Mouse (Mus musculus) heart, embryonic 12.5 days (tissue): ENCODE data around the gene Slc35f6. TPM values are rescaled to one million over a fixed set of nuclear protein-coding genes. Genes with fewer than 3 reads are reported as not detected.

ENCODE experiments used
- ATAC-seq: fragments of 200-750 bp; cut with Nextera tagmentation; 2 replicates; pipeline ENCODE4 v1.8.0; 2017; ENCODE audit warnings: moderate TSS enrichment, moderate library complexity; ENCODE audit not compliant: insufficient number of reproducible peaks, low FRiP score
- H3K27ac ChIP-seq: fragments of 300-500 bp; sonication (generic); 2 replicates; pipeline ENCODE4 v1.5.1; 2016; ENCODE audit warnings: mild to moderate bottlenecking, moderate library complexity; ENCODE audit not compliant: poor library complexity, severe bottlenecking
- H3K27me3 ChIP-seq: fragments of 300-500 bp; sonication (generic); replicated peaks from 2 replicates; pipeline ENCODE4 v1.6.1; 2016; ENCODE audit warnings: mild to moderate bottlenecking, moderate library complexity
- H3K36me3 ChIP-seq: fragments of 300-500 bp; sonication (generic); 2 replicates; pipeline ENCODE4 v1.6.1; 2016; ENCODE audit warnings: mild to moderate bottlenecking, moderate library complexity
- H3K4me1 ChIP-seq: fragments of 300-500 bp; sonication (generic); replicated peaks from 2 replicates; pipeline ENCODE4 v1.6.1; 2016; ENCODE audit warnings: mild to moderate bottlenecking
- H3K4me2 ChIP-seq: fragments of 300-500 bp; sonication (generic); 2 replicates; pipeline ENCODE4 v1.6.1; 2016; ENCODE audit warnings: mild to moderate bottlenecking, moderate library complexity
- H3K4me3 ChIP-seq: fragments of 300-500 bp; sonication (generic); 2 replicates; pipeline ENCODE4 v1.5.1; 2016; ENCODE audit warnings: mild to moderate bottlenecking
- H3K9ac ChIP-seq: fragments of 300-500 bp; sonication (generic); 2 replicates; pipeline ENCODE4 v1.6.1; 2016; ENCODE audit warnings: mild to moderate bottlenecking, moderate library complexity
- H3K9me3 ChIP-seq: fragments of 300-500 bp; sonication (generic); replicated peaks from 2 replicates; pipeline ENCODE4 v1.6.1; 2016; ENCODE audit warnings: mild to moderate bottlenecking, moderate library complexity
- WGBS: fragments of 180-500 bp; shearing (Covaris S2); methylation state at CpG from one replicate; pipeline ENCODE4 v1.1.7; 2016; 5-methylcytosine and 5-hydroxymethylcytosine counted together
- polyA plus RNA-seq: library from polyadenylated mRNA; unstranded; fragments of >200 nt; fragmentation: Nextera tagmentation; extraction: Ambion mirVana; gene quantifications from 2 replicates; pipeline ENCODE4 v1.2.1, GENCODE M21; 2016

The Slc35f6 gene
- polyA plus RNA-seq, 1 experiment from 2014 or later = 21.4 TPM

DNA sequence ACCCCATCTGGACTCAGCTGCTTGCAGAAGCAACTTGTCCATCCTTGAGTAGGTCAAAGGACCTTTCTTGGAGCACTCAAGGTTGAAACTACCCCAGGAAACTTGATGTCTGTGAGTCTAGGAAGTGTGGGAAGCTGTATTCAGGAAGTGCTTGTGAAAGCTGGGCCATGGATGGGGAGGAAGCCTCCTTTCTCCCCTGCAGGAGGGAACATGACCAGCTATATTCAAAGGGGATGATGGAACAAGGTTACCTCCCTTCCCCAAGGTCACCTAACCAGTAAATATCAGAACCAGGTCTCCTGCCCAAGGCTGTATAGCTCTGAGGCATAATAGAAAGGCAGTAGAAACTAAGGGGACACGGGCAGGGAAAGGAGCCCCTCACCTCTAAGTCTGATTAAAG is 15.6 kb upstream of the Slc35f6 start:
- WGBS = 57% methylated on average over 1 of the region's 1 CpGs
- Histone ChIP-seq H3K9ac (no peak overlapping the region), H3K36me3 (no peaks in the 10 kb centered on the region), H3K27me3 (peaks cover 20% of the 10 kb centered on the region; the same call in 1 of the 2 replicates), H3K4me3 (no peak overlapping the region), H3K4me2 (no peak overlapping the region), H3K27ac (no peak overlapping the region), H3K9me3 (no peaks in the 10 kb centered on the region), H3K4me1 (peaks cover 22% of the 10 kb centered on the region)
- ATAC-seq = no peak

DNA sequence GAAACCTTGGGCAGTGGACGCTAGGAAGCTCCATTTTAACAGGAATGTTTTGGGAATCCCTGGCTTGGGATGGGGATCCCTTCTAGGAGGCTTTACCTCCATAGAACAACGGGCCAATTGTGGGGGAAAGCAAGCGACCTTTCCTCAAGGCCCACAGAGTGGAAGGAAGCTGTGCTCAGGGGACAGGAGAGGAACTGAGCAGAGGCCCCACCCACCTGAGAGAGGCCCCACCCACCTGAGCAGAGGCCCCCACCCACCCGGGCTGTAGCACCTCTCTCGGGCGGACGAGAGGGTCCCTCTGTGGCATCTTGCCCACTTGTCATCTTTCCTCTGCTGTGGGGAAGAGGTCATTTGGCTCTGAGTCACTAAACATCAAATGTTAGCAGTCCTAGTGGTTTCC is 10.7 kb upstream of the Slc35f6 start:
- Histone ChIP-seq H3K36me3 (no peaks in the 10 kb centered on the region), H3K9ac (no peak overlapping the region), H3K4me2 (no peak overlapping the region), H3K9me3 (no peaks in the 10 kb centered on the region), H3K4me1 (peaks cover 4% of the 10 kb centered on the region; the same call in 1 of the 2 replicates), H3K4me3 (no peak overlapping the region), H3K27ac (no peak overlapping the region), H3K27me3 (peaks cover 20% of the 10 kb centered on the region; the same call in 1 of the 2 replicates)
- WGBS = 52% methylated on average over 7 of the region's 7 CpGs
- no peak for ATAC-seq

DNA sequence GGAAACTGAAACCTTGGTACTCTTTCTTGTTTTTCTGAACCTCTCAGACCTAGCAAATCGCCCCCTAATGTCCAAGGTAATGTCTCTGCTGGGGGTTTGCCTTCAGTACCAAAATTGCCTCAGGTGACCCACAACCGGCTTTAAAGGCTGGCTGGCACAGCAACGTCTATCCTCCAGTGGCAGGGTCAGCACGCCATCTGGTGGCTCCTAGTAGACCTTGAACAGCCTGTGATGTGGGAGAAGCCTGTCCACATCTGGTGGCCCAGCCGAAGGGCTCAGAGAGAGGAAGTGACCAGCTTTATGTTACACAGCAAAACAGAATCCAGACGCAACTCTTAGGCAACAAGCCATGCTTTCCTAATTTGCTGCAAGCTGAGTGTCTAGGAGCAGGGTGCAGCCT is 9.7 kb upstream of the Slc35f6 start:
- Histone ChIP-seq H3K9me3 (no peaks in the 10 kb centered on the region), H3K27me3 (peaks cover 20% of the 10 kb centered on the region; the same call in 1 of the 2 replicates), H3K4me3 (no peak overlapping the region), H3K27ac (no peak overlapping the region), H3K9ac (no peak overlapping the region), H3K4me2 (no peak overlapping the region), H3K36me3 (no peaks in the 10 kb centered on the region), H3K4me1 (0 out of 2 replicates have a peak, but pooled peaks cover 2% of the 10 kb centered on the region)
- no peak for ATAC-seq
- 1% methylated on average over 6 of the region's 6 CpGs for WGBS

DNA sequence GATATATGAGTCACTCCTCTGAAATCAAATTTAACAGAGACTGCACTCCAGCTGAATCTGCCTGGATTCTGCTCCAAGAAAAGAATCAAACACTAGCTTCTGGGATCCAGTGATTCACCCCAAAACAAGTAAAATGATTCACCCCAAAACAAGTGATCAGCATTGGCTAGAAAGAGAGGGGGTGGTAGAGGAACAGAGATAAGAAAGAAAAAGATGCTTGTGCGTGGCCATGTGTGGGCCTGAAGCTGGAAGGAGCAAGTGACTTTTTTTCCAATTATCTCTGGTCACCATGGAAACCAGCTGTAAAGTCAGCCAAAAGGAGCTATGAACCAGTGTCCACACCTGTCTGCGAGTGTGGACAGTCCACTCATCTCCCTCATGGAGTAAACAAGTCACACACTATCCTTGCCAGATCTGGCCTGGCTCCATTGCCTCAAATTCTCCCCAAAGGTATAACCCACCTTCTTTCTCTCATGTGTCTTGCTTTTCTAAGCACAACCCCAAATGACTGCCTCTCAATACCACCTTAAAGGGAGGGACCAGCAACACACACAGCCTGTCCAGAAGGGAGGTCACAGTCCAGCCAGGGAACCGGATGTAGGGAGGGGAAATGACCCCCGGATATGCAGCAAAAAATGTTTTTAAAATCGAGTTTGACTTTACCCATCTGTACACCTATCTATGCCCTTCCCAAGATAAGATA is 4.1 kb upstream of the Slc35f6 start:
- no peak overlapping the region for H3K9ac ChIP-seq
- no peaks in the 10 kb centered on the region for H3K9me3 ChIP-seq
- H3K36me3 ChIP-seq = no peaks in the 10 kb centered on the region
- peak overlapping the region; percentile 40; the same call in 1 of the 2 replicates for H3K27ac ChIP-seq
- H3K4me1 ChIP-seq = peaks cover 28% of the 10 kb centered on the region
- H3K4me3 ChIP-seq = no peak overlapping the region
- WGBS = 43% methylated on average over 5 of the region's 5 CpGs
- H3K27me3 ChIP-seq = no peaks in the 10 kb centered on the region
- no peak overlapping the region for H3K4me2 ChIP-seq
- ATAC-seq = no peak

DNA sequence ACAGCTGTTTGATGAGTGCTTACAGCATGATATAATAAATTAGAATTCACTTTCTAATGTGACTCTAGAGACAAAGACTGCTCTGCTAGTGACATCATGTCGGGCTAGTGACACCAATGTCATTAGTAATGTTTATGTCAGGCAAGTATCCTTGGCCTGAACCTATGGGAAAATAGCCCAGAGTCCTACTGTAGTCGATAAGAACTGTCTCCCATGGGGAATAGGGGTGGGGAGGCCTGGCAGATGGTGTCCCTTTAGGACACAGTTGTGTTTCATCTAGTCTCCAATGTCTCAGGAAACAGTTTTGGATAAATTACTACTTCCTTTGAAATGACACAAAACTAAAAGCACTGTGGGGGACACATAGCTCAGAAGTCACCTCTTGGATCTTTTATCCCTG is 1.7 kb upstream of the Slc35f6 start:
- Histone ChIP-seq H3K9me3 (no peaks in the 10 kb centered on the region), H3K4me1 (peaks cover 39% of the 10 kb centered on the region), H3K4me3 (no peak overlapping the region), H3K36me3 (peaks cover 1% of the 10 kb centered on the region; the same call in 1 of the 2 replicates), H3K4me2 (no peak overlapping the region), H3K27ac (no peak overlapping the region), H3K9ac (no peak overlapping the region), H3K27me3 (no peaks in the 10 kb centered on the region)
- ATAC-seq = no peak
- WGBS = 70% methylated on average over 2 of the region's 2 CpGs

DNA sequence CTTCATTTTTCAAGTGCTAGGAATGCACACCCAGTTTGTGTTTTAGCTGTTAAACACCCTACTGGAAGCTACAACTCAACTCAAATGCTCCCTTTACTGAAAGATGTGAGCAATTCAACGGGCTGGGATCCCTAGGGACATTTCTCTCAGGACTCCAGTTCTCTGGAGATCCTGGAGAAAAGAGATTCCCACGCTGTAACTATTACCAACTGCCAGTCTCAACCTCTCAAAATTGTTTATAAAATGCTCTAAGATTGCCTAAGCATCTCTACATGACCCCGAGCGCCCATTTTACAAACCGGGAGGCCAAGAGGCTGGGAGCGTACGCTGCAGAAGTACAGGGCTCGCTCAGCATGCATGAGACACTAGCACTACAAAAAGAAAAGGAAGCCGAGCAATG is 337 bp upstream of the Slc35f6 start:
- Histone ChIP-seq H3K9ac (peak overlapping the region; percentile 84), H3K4me3 (peak overlapping the region; percentile 89), H3K27me3 (no peaks in the 10 kb centered on the region), H3K27ac (peak overlapping the region; percentile 71; the same call in 1 of the 2 replicates), H3K4me2 (peak overlapping the region; percentile 77), H3K4me1 (peaks cover 44% of the 10 kb centered on the region), H3K36me3 (peaks cover 10% of the 10 kb centered on the region), H3K9me3 (no peaks in the 10 kb centered on the region)
- no peak for ATAC-seq
- 16% methylated on average over 9 of the region's 9 CpGs for WGBS

DNA sequence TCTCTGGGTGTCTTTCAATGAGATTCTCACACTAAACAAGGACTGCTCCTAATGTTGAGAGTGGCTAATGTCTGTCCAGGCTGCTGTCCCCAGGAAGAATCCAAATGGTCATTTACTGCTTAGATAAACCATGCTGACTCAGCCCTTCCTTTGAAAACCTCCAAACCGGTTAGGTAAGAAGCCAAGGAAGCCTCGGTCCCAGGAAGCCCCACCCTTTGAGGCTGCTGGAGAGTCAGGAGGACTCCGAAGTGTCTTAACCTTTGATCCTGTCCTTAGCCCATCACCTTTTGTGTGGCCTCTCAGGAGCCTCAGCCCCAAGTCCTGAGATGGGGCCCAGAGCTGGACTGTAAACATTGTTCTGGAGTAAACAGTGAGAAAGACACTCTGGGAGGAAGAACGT is 1.8 kb downstream of the Slc35f6 start:
- no peak overlapping the region for H3K4me2 ChIP-seq
- no peak for ATAC-seq
- H3K27me3 ChIP-seq = no peaks in the 10 kb centered on the region
- H3K36me3 ChIP-seq = peaks cover 21% of the 10 kb centered on the region
- no peak overlapping the region for H3K27ac ChIP-seq
- no peak overlapping the region for H3K4me3 ChIP-seq
- H3K9me3 ChIP-seq = no peaks in the 10 kb centered on the region
- no peak overlapping the region for H3K9ac ChIP-seq
- peaks cover 29% of the 10 kb centered on the region for H3K4me1 ChIP-seq
- whole genome bisulfite sequencing = 70% methylated on average over 4 of the region's 4 CpGs

DNA sequence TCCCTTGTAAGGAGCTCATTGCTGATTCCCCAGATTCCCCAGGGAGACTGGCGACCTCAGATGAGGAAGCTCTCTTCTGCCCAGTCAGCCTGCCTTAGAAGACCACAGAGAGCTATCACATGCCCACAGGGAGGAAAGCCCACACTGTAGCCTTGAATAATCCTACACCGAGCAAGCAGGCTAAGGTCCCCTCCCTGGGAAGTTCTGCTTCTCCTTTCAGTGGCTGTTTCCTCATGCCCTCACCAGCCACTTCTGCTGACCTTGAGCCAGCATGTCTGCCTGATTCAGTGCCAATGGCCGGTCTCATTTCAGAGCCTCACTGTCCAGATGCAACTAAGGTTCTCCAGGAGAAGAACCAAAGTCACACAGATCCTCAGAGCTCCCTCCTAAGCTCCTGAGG is 3.0 kb downstream of the Slc35f6 start:
- Histone ChIP-seq H3K9me3 (no peaks in the 10 kb centered on the region), H3K27me3 (no peaks in the 10 kb centered on the region), H3K4me2 (no peak overlapping the region), H3K36me3 (peaks cover 31% of the 10 kb centered on the region), H3K27ac (no peak overlapping the region), H3K4me1 (peaks cover 36% of the 10 kb centered on the region), H3K9ac (no peak overlapping the region), H3K4me3 (no peak overlapping the region)
- ATAC-seq = no peak
- WGBS = 71% methylated on average over 3 of the region's 3 CpGs

DNA sequence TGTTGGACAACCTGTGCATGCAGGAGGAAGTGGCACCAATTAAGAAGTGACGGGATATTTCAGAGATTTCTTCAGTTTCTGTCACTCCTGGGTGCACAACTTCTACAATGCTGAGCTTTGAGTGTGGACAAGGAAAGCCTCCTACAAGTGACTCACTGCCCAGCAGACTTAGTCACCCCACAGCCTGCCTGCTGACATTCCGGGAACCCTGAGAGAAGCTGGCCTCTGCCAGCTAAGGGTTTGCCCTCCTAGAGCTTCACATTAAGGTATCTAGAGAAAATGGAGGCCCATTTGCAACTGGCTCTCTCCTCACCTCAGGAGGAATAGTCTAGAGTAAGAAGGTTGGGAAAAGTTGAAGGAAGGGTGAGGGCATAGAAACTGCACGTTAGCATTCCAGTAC is 3.8 kb downstream of the Slc35f6 start:
- no peaks in the 10 kb centered on the region for H3K9me3 ChIP-seq
- H3K9ac ChIP-seq = no peak overlapping the region
- H3K4me3 ChIP-seq = no peak overlapping the region
- H3K27ac ChIP-seq = no peak overlapping the region
- H3K4me2 ChIP-seq = no peak overlapping the region
- whole genome bisulfite sequencing = 86% methylated on average over 3 of the region's 3 CpGs
- H3K27me3 ChIP-seq = no peaks in the 10 kb centered on the region
- peaks cover 36% of the 10 kb centered on the region for H3K4me1 ChIP-seq
- ATAC-seq = no peak
- peaks cover 39% of the 10 kb centered on the region for H3K36me3 ChIP-seq

DNA sequence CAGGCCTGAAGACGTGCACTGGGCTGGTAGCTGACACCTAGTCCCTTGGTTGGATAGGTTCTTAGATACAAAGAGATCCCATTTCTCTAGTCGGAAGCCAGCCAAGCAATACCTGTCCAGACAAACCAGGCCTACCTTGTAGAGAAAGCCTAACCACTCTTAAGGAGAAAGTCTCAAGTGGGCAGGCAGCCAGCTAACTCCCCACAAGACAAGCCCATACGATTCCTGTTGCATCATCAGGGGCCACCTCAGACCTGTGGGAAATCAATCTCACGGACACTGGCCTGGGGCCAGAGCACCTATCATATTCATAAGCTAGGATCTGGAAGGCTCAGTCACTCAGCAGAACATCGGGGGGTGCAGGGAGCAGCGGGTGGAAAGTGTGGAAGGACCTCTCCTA is 5.5 kb downstream of the Slc35f6 start:
- Histone ChIP-seq H3K9ac (no peak overlapping the region), H3K9me3 (no peaks in the 10 kb centered on the region), H3K36me3 (peaks cover 56% of the 10 kb centered on the region), H3K4me2 (no peak overlapping the region), H3K4me1 (peaks cover 31% of the 10 kb centered on the region), H3K27ac (no peak overlapping the region), H3K27me3 (no peaks in the 10 kb centered on the region), H3K4me3 (no peak overlapping the region)
- no peak for ATAC-seq
- 86% methylated on average over 6 of the region's 6 CpGs for WGBS

DNA sequence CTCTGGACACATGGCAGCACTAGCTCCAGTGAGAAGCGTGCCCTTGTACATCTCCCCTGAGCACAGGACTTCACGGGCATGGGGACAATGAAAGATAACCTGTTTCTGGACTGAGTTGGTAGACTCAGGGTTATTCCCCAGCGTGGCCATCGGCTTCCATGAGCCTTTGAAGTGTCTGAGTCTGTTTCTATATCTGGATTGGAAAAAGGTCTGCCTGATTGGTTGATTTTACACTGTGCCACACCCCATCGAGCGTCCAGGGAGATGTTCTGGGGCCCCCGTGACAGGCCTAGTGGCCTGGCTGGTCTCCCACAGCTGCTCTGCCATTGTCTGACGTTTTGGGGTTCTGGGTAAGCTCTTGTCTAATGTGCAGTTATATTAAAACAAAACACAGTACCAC is 7.3 kb downstream of the Slc35f6 start:
- H3K27ac ChIP-seq = no peak overlapping the region
- H3K9ac ChIP-seq = no peak overlapping the region
- no peaks in the 10 kb centered on the region for H3K27me3 ChIP-seq
- WGBS = 69% methylated on average over 8 of the region's 8 CpGs
- no peak for ATAC-seq
- H3K4me2 ChIP-seq = no peak overlapping the region
- H3K36me3 ChIP-seq = peaks cover 58% of the 10 kb centered on the region
- H3K4me3 ChIP-seq = no peak overlapping the region
- no peaks in the 10 kb centered on the region for H3K9me3 ChIP-seq
- H3K4me1 ChIP-seq = peaks cover 22% of the 10 kb centered on the region; the same call in 1 of the 2 replicates
